Mouse (Mus musculus) MEL (cell line): ENCODE data around the gene Fam213a. TPM values are rescaled to one million over a fixed set of nuclear protein-coding genes. Genes with fewer than 3 reads are reported as not detected.

Experiments used
- DNase-seq: peaks from one replicate; pipeline ENCODE4 v3.0.0; 2011; ENCODE audit warnings: low read depth, low spot score
- H3K27ac ChIP-seq: 2 replicates; pipeline ENCODE4 v1.5.1; 2012; ENCODE audit warnings: low read depth, mild to moderate bottlenecking, control low read depth, low read length, moderate library complexity; ENCODE audit not compliant: control insufficient read depth
- H3K27me3 ChIP-seq, 2 experiments: fragments of 150-350 bp in 1 of 2; sonication (generic) in 1 of 2; 2 replicates each; pipeline ENCODE4 v1.6.1; 2012; ENCODE audit warnings: low read length in 2 of 2, mild to moderate bottlenecking in 2 of 2, improper control_type of control experiment in 1 of 2, moderate library complexity in 1 of 2; ENCODE audit not compliant: insufficient read depth in 2 of 2, control insufficient read depth in 1 of 2
- H3K36me3 ChIP-seq, 2 experiments: 2 replicates each; pipeline ENCODE4 v1.6.1; 2012 to 2014; ENCODE audit warnings: low read length in 2 of 2, improper control_type of control experiment in 1 of 2, inconsistent platforms in 1 of 2, mild to moderate bottlenecking in 1 of 2; ENCODE audit not compliant: insufficient read depth in 2 of 2, control insufficient read depth in 1 of 2
- H3K4me1 ChIP-seq, 2 experiments: fragments of 150-350 bp in 1 of 2; sonication (generic) in 1 of 2; 2 replicates each; pipeline ENCODE4 v1.6.1; 2012; ENCODE audit warnings: low read length in 2 of 2, improper control_type of control experiment in 1 of 2, mild to moderate bottlenecking in 1 of 2; ENCODE audit not compliant: insufficient read depth in 2 of 2, control insufficient read depth in 1 of 2
- H3K4me3 ChIP-seq, 2 experiments: fragments of 150-350 bp in 1 of 2; sonication (generic) in 1 of 2; 2 replicates each; pipeline ENCODE4 v1.5.1; 2012; ENCODE audit warnings: low read depth in 2 of 2, low read length in 2 of 2, mild to moderate bottlenecking in 2 of 2, moderate library complexity in 2 of 2, control low read depth in 1 of 2, improper control_type of control experiment in 1 of 2; ENCODE audit not compliant: control insufficient read depth in 1 of 2, insufficient read depth in 1 of 2
- H3K79me2 ChIP-seq: 2 replicates; pipeline ENCODE4 v1.6.1; 2012; ENCODE audit warnings: mild to moderate bottlenecking, low read length, moderate library complexity; ENCODE audit not compliant: control insufficient read depth, poor library complexity, insufficient read depth
- H3K9ac ChIP-seq: 2 replicates; pipeline ENCODE4 v1.6.1; 2012; ENCODE audit warnings: low read depth, mild to moderate bottlenecking, control low read depth, low read length, moderate library complexity; ENCODE audit not compliant: control insufficient read depth, poor library complexity, severe bottlenecking
- H3K9me3 ChIP-seq: fragments of 150-350 bp; sonication (generic); replicated peaks from 2 replicates; pipeline ENCODE4 v1.6.1; 2012; ENCODE audit warnings: mild to moderate bottlenecking, low read length, improper control_type of control experiment, moderate library complexity; ENCODE audit not compliant: insufficient read depth
- BHLHE40 ChIP-seq: IDR thresholded peaks from 2 replicates; pipeline ENCODE4 v1.6.1; 2012; ENCODE audit warnings: low read depth, mild to moderate bottlenecking, inconsistent platforms, low read length, improper control_type of control experiment, borderline replicate concordance
- ELF1 ChIP-seq: IDR thresholded peaks from 2 replicates; pipeline ENCODE4 v1.6.1; 2014; ENCODE audit warnings: low read depth, mild to moderate bottlenecking, inconsistent platforms, low read length, improper control_type of control experiment, moderate library complexity
- EP300 ChIP-seq, 2 experiments: IDR thresholded peaks; 2 replicates each; pipeline ENCODE4 v1.6.1; 2011; ENCODE audit warnings: improper control_type of control experiment in 2 of 2, low read length in 2 of 2, low read depth in 1 of 2, mild to moderate bottlenecking in 1 of 2
- ETS1 ChIP-seq: IDR thresholded peaks from 2 replicates; pipeline ENCODE4 v1.6.1; 2012; ENCODE audit warnings: low read depth, mild to moderate bottlenecking, inconsistent platforms, low read length, improper control_type of control experiment, moderate library complexity
- GABPA ChIP-seq: IDR thresholded peaks from 2 replicates; pipeline ENCODE4 v1.6.1; 2012; ENCODE audit warnings: low read depth, mild to moderate bottlenecking, inconsistent platforms, low read length, improper control_type of control experiment, moderate library complexity
- GATA1 ChIP-seq: IDR thresholded peaks from 2 replicates; pipeline ENCODE4 v1.6.1; 2011; ENCODE audit warnings: low read depth, low read length, improper control_type of control experiment
- HCFC1 ChIP-seq: IDR thresholded peaks from 2 replicates; pipeline ENCODE4 v1.6.1; 2012; ENCODE audit warnings: low read depth, mild to moderate bottlenecking, inconsistent platforms, low read length, improper control_type of control experiment, moderate library complexity
- JUND ChIP-seq: IDR thresholded peaks from 2 replicates; pipeline ENCODE4 v1.6.1; 2011; ENCODE audit warnings: low read depth, mild to moderate bottlenecking, improper control_type of control experiment, low read length
- MAZ ChIP-seq: IDR thresholded peaks from 2 replicates; pipeline ENCODE4 v1.6.1; 2012; ENCODE audit warnings: low read depth, mild to moderate bottlenecking, inconsistent platforms, low read length, improper control_type of control experiment
- MEF2A ChIP-seq: IDR thresholded peaks from 2 replicates; pipeline ENCODE4 v1.6.1; 2014; ENCODE audit warnings: low read depth, mild to moderate bottlenecking, inconsistent platforms, low read length, improper control_type of control experiment; ENCODE audit not compliant: poor library complexity, insufficient replicate concordance, severe bottlenecking; ENCODE audit errors: extremely low read depth
- MXI1 ChIP-seq: IDR thresholded peaks from 2 replicates; pipeline ENCODE4 v1.6.1; 2011; ENCODE audit warnings: mild to moderate bottlenecking, low read depth, low read length, improper control_type of control experiment
- MYB ChIP-seq: IDR thresholded peaks from 2 replicates; pipeline ENCODE4 v1.6.1; 2011; ENCODE audit warnings: mild to moderate bottlenecking, low read depth, low read length, improper control_type of control experiment
- MYC ChIP-seq: IDR thresholded peaks from 2 replicates; pipeline ENCODE4 v1.6.1; 2011; ENCODE audit warnings: low read depth, mild to moderate bottlenecking, low read length, improper control_type of control experiment, moderate library complexity
- NELFE ChIP-seq: IDR thresholded peaks from 2 replicates; pipeline ENCODE4 v1.6.1; 2011; ENCODE audit warnings: low read depth, low read length, improper control_type of control experiment
- RAD21 ChIP-seq: IDR thresholded peaks from 2 replicates; pipeline ENCODE4 v1.6.1; 2011; ENCODE audit warnings: mild to moderate bottlenecking, low read depth, low read length, improper control_type of control experiment
- RCOR1 ChIP-seq: IDR thresholded peaks from 2 replicates; pipeline ENCODE4 v1.6.1; 2012; ENCODE audit warnings: low read depth, mild to moderate bottlenecking, inconsistent platforms, low read length, improper control_type of control experiment
- SIN3A ChIP-seq: IDR thresholded peaks from 2 replicates; pipeline ENCODE4 v1.6.1; 2012; ENCODE audit warnings: low read length, improper control_type of control experiment, inconsistent platforms
- TAL1 ChIP-seq: IDR thresholded peaks from 2 replicates; pipeline ENCODE4 v1.6.1; 2012; ENCODE audit warnings: mild to moderate bottlenecking, inconsistent platforms, low read length, moderate library complexity, mixed read lengths
- TBP ChIP-seq: IDR thresholded peaks from 2 replicates; pipeline ENCODE4 v1.8.0; 2011; ENCODE audit warnings: low read depth, low read length, improper control_type of control experiment
- UBTF ChIP-seq: IDR thresholded peaks from 2 replicates; pipeline ENCODE4 v1.6.1; 2012; ENCODE audit warnings: low read depth, mild to moderate bottlenecking, inconsistent platforms, low read length, improper control_type of control experiment, moderate library complexity, borderline replicate concordance; ENCODE audit not compliant: insufficient read depth
- USF1 ChIP-seq: IDR thresholded peaks from 2 replicates; pipeline ENCODE4 v1.6.1; 2014; ENCODE audit warnings: low read depth, mild to moderate bottlenecking, inconsistent platforms, low read length, improper control_type of control experiment, moderate library complexity
- ZC3H11A ChIP-seq: IDR thresholded peaks from 2 replicates; pipeline ENCODE4 v1.6.1; 2012; ENCODE audit warnings: low read depth, mild to moderate bottlenecking, inconsistent platforms, low read length, improper control_type of control experiment
- ZKSCAN1 ChIP-seq: IDR thresholded peaks from 2 replicates; pipeline ENCODE4 v1.6.1; 2012; ENCODE audit warnings: low read depth, mild to moderate bottlenecking, inconsistent platforms, low read length, improper control_type of control experiment, moderate library complexity
- ZMIZ1 ChIP-seq: IDR thresholded peaks from 2 replicates; pipeline ENCODE4 v1.6.1; 2012; ENCODE audit warnings: low read depth, mild to moderate bottlenecking, inconsistent platforms, low read length, improper control_type of control experiment, moderate library complexity
- polyA plus RNA-seq, 2 experiments: library from polyadenylated mRNA; stranded (reverse) in 1 of 2; unstranded in 1 of 2; fragments of >175 nt in 1 of 2; fragments of >200 nt in 1 of 2; gene quantifications; 2 replicates each; pipeline versions ENCODE4 v1.2.1 to v1.2.4; 2012; ENCODE audit warnings: low replicate concordance in 2 of 2, low read depth in 1 of 2; ENCODE audit not compliant: insufficient read length in 2 of 2, insufficient read depth in 1 of 2, missing spikeins in 1 of 2
- total RNA-seq: library from RNA; depleted of rRNA; stranded (reverse); fragments of 300-350 nt; gene quantifications from 2 replicates; pipeline ENCODE4 v1.2.3, GENCODE M21; 2012

Gene Fam213a
- total and polyA plus RNA-seq, 3 experiments = 19.2 to 28.5 TPM; not detected in 1

GRCm38 (mm10) chr14:40949047-40949446 lies 64.5 kb downstream of the Fam213a start:
- H3K4me3 ChIP-seq = no peak overlapping the region
- H3K9ac ChIP-seq = no peak overlapping the region
- TF ChIP-seq USF1 (no peak), NELFE (no peak), ZMIZ1 (no peak), ZKSCAN1 (no peak), RAD21 (no peak), EP300 (IDR thresholded peaks at IDR 0.05; ENCODE audit: low read depth in 1 of 2, low read length in 2 of 2) (no peak), GABPA (no peak), ELF1 (no peak), HCFC1 (no peak), ZC3H11A (no peak), MXI1 (no peak), TBP (no peak), MAZ (no peak), RCOR1 (no peak), SIN3A (no peak)

GRCm38 (mm10) chr14:40948522-40948921 lies 65.1 kb downstream of the Fam213a start:
- no peak for DNase-seq
- Histone ChIP-seq H3K36me3 (peaks cover 0 to 16% of the 10 kb centered on the region in 2 experiments; a peak in 2 of 4 replicates), H3K4me3 (no peak overlapping the region), H3K4me1 (peaks cover 8 to 23% of the 10 kb centered on the region in 2 experiments), H3K27ac (peak overlapping the region; percentile 86), H3K9ac (peak overlapping the region; percentile 52), H3K9me3 (no peaks in the 10 kb centered on the region), H3K27me3 (no peaks in the 10 kb centered on the region), H3K79me2 (no peaks in the 10 kb centered on the region)
- TF ChIP-seq MEF2A (no peak), MYC (no peak), TAL1 (no peak), GATA1 (no peak), ZC3H11A (no peak), BHLHE40 (no peak), MYB (no peak), ETS1 (no peak), JUND (no peak), SIN3A (no peak), ZMIZ1 (no peak), UBTF (no peak), EP300 (IDR thresholded peaks at IDR 0.05; ENCODE audit: low read depth in 1 of 2, low read length in 2 of 2) (no peak), RCOR1 (no peak)

More at GRCm38 (mm10) chr14:40949047-40949446, 64.5 kb downstream of the Fam213a start:
- DNase-seq = no peak
- Histone ChIP-seq H3K27ac (no peak overlapping the region), H3K27me3 (no peaks in the 10 kb centered on the region), H3K36me3 (peaks cover 0 to 13% of the 10 kb centered on the region in 2 experiments; a peak in 2 of 4 replicates), H3K4me1 (peaks cover 5 to 20% of the 10 kb centered on the region in 2 experiments; a peak in 3 of 4 replicates), H3K9me3 (no peaks in the 10 kb centered on the region), H3K79me2 (no peaks in the 10 kb centered on the region)
